Mouse (Mus musculus) lung, postnatal 4 days (tissue): ENCODE data around the gene Oog2.
"Not testable (repeated sequence)": the region's sequence is repeated elsewhere in the genome, so short reads cannot be mapped to it uniquely, and the experiment has no call there.

Experiments
- DNase-seq, 2 experiments: peaks; one replicate each; pipeline ENCODE4 v3.0.0; 2021

Oog2 gene

DNA sequence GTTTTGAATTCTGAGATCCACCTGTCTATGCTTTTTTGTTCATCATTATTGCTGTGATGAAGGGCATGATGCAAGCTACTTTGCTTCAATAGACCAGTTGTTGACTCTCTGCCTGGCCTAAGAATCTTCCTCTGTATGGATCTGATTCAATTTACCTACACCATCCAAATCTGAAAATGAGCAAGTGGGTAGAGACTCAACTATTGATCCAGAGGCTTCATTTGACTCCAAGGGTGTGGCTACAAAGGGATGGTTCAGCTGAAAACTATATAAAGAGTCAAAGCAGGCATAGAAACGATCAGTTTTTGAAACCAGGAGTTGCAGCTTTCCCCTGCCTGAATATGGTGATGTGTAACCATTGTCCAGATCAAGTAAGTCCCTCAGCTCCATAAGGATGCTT, at the start of gene Oog2:
Gene Oog2 (plus strand): TSS at position 301 of the 400 bp plus-strand sequence.
- no peak for DNase-seq

DNA sequence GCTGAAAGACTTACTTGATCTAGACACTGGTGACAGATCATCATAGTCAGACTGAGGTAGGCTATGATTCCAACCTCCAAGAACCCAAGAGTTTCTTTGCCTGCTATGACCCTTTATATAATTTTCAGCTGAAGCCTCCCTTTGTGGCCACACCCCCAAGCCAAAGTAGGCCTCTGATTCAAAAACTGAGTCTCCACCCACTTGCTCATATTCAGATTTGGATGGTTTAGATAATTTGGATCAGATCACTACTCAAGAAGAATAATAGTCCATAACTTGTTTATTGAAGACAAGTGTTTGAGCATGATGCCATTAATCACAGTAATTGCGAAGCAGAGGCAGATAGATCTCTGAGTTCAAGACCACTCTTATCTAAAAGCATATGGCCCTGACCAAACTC, 28.0 kb upstream of the Oog2 start, which contains the start of gene Oog3:
Gene Oog3 (minus strand): TSS at position 101 of the 400 bp plus-strand sequence.
- DNase-seq = no peak

DNA sequence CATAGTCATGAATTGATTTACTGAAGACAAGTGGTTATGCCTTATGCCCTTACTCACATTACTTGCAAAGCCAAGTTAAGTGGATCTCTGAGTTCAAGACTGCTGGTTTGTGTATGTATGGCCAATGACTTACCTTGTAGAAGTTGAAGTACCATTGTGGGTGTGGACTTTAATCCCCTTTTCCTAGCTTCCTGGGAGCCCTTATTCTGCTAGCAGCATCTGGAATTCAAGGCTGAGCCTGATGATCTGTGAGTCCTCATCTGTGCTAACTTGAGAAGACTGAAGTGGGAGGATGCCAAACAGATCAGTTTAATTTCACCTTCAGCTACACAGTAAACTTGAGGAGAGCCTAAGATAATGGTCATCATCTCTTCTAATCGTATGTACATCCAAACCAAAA, 22.7 kb downstream of the Oog2 start, which contains the start of gene C87977:
Gene C87977 (minus strand): TSS at position 101 of the 400 bp plus-strand sequence.
- not testable (repeated sequence) for DNase-seq
